Mouse (Mus musculus): ENCODE data around the gene Nceh1.

DNA sequence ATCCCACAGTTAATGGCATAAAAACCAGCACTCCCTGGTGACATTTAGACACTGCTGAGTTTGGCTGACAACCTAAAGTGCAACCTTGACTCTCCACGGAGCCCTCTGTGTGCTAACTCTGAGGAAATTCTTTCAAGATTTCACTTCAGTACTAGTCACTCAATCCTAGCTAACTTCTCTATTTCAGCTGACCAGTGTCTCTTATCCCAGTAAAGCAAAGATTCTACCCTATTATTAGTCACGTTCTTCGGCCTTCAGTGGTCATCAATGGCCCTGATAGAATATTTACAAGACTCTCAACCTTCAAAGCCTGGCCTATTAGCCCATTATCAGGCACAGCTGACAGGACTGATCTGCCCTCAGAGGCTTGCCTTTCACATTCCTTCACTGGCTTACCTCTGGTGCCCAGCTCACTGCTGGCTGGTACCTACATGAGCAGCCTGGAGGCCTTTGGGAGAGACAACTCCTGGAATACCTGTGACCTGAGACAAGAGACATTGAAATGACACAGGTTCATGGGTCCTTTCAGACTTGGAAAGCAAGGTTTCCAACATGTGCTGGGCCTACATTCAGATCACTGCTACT lies 17.2 kb upstream of the Nceh1 start:
- no peak for TF ChIP-seq CTCF (IDR thresholded peaks at IDR 0.05; ENCODE audit: low read depth, low read length)
- no peak for TF ChIP-seq POLR2A (IDR thresholded peaks at IDR 0.05; ENCODE audit: borderline replicate concordance, low read depth, low read length)

Measured in bone marrow macrophage, adult 2 months (primary cell).